Mouse (Mus musculus) kidney, postnatal 0 days (tissue): ENCODE results near the gene Cfap126. TPM values are rescaled to one million over a fixed set of nuclear protein-coding genes. Genes with fewer than 3 reads are reported as not detected.
A peak's percentile ranks its signal among the peaks of the same experiment; 100 is the strongest.

ENCODE experiments used
- ATAC-seq: fragments of 200-750 bp; cut with Nextera tagmentation; replicated peaks from 2 replicates; pipeline ENCODE4 v1.8.0; 2017; ENCODE audit warnings: low read depth, moderate number of reproducible peaks, moderate TSS enrichment, moderate library complexity; ENCODE audit not compliant: low FRiP score
- DNase-seq: peaks from one replicate; pipeline ENCODE4 v3.0.0-alpha.2; 2016; ENCODE audit warnings: low spot score
- H3K27ac ChIP-seq: fragments of 300-500 bp; sonication (generic); 2 replicates; pipeline ENCODE4 v1.5.1; 2014; ENCODE audit warnings: mild to moderate bottlenecking
- H3K27me3 ChIP-seq: fragments of 300-500 bp; sonication (generic); 2 replicates; pipeline ENCODE4 v1.6.1; 2014; ENCODE audit warnings: low read length, mixed read lengths; ENCODE audit not compliant: insufficient read depth
- H3K36me3 ChIP-seq: fragments of 300-500 bp; sonication (generic); 2 replicates; pipeline ENCODE4 v1.6.1; 2014; ENCODE audit warnings: low read length, mixed read lengths; ENCODE audit not compliant: insufficient read depth
- H3K4me1 ChIP-seq: fragments of 300-500 bp; sonication (generic); replicated peaks from 2 replicates; pipeline ENCODE4 v1.6.1; 2014; ENCODE audit warnings: antibody characterized with exemption, low read length, mixed read lengths; ENCODE audit not compliant: insufficient read depth
- H3K4me2 ChIP-seq: fragments of 300-500 bp; sonication (generic); 2 replicates; pipeline ENCODE4 v1.6.1; 2014; ENCODE audit warnings: mild to moderate bottlenecking, low read length, moderate library complexity, mixed read lengths
- H3K4me3 ChIP-seq: fragments of 300-500 bp; sonication (generic); replicated peaks from 2 replicates; pipeline ENCODE4 v1.5.1; 2014; ENCODE audit warnings: low read depth, low read length
- H3K9ac ChIP-seq: fragments of 300-500 bp; sonication (generic); 2 replicates; pipeline ENCODE4 v1.6.1; 2014; ENCODE audit warnings: low read depth, low read length
- H3K9me3 ChIP-seq: fragments of 300-500 bp; sonication (generic); replicated peaks from 2 replicates; pipeline ENCODE4 v1.6.1; 2016; ENCODE audit warnings: low read length, inconsistent platforms, mixed read lengths
- CTCF ChIP-seq: IDR thresholded peaks from 2 replicates; pipeline ENCODE4 v1.5.1; 2016; ENCODE audit warnings: antibody characterized with exemption, low read depth, mild to moderate bottlenecking, moderate library complexity
- WGBS: fragments of 180-500 bp; shearing (Covaris S2); extraction: QIAGEN DNeasy Blood & Tissue Kit; methylation state at CpG from one replicate; pipeline ENCODE4 v1.1.7; 2014; 5-methylcytosine and 5-hydroxymethylcytosine counted together
- polyA plus RNA-seq: library from polyadenylated mRNA; unstranded; fragments of >200 nt; fragmentation: Nextera tagmentation; extraction: Ambion mirVana; gene quantifications from 2 replicates; pipeline ENCODE4 v1.2.1, GENCODE M21; 2015

The Cfap126 gene
- polyA plus RNA-seq, 1 experiment from 2014 or later: 4.6 TPM

GRCm38 (mm10) chr1:171116280-171116679 is 2.6 kb downstream of the Cfap126 start:
- ATAC-seq (no peak), DNase-seq (no peak)
- no peak overlapping the region for H3K4me3 ChIP-seq
- H3K4me2 ChIP-seq: no peak overlapping the region
- TF ChIP-seq CTCF: no peak
- H3K9me3 ChIP-seq: no peaks in the 10 kb centered on the region
- H3K4me1 ChIP-seq: no peaks in the 10 kb centered on the region
- H3K36me3 ChIP-seq: no peaks in the 10 kb centered on the region
- 65% methylated on average over 4 of the region's 4 CpGs for WGBS
- H3K9ac ChIP-seq: no peak overlapping the region
- no peak overlapping the region for H3K27ac ChIP-seq
- no peaks in the 10 kb centered on the region for H3K27me3 ChIP-seq

GRCm38 (mm10) chr1:171118269-171118684 is 4.6 kb downstream of the Cfap126 start:
- peak; percentile 78 for TF ChIP-seq CTCF
- Histone ChIP-seq H3K9me3 (no peaks in the 10 kb centered on the region), H3K9ac (no peak overlapping the region), H3K36me3 (no peaks in the 10 kb centered on the region), H3K27ac (no peak overlapping the region), H3K27me3 (no peaks in the 10 kb centered on the region), H3K4me1 (no peaks in the 10 kb centered on the region), H3K4me3 (no peak overlapping the region), H3K4me2 (no peak overlapping the region)
- peak; percentile 91 for DNase-seq
- peak; percentile 24; the same call in 1 of the 2 replicates for ATAC-seq
- 9% methylated on average over 4 of the region's 4 CpGs for WGBS

DNA sequence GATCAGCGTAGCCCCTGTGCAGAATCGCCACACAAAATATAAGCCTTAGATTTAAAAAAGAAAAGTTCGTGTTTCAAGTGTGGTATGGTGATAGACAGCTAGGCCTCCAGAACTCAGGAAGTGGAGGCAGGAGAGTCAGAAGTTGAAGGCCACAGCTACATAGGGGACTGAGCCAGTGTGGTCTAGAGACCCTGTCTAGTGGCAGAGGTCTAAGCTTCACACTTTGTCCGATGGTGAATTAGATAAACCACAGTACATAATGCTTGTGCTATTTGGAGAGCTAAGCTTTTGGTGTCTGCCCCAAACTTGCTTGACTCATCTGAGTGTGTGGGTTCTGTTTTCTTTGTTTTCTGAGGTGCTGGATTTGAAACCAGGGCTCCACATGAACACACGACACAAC is 5.3 kb downstream of the Cfap126 start:
- H3K9ac ChIP-seq: no peak overlapping the region
- 84% methylated on average over 5 of the region's 5 CpGs for WGBS
- H3K4me1 ChIP-seq: no peaks in the 10 kb centered on the region
- no peaks in the 10 kb centered on the region for H3K36me3 ChIP-seq
- H3K27ac ChIP-seq: no peak overlapping the region
- ATAC-seq: no peak
- H3K9me3 ChIP-seq: no peaks in the 10 kb centered on the region
- no peaks in the 10 kb centered on the region for H3K27me3 ChIP-seq
- H3K4me3 ChIP-seq: no peak overlapping the region
- no peak for DNase-seq
- no peak for TF ChIP-seq CTCF
- no peak overlapping the region for H3K4me2 ChIP-seq

- no peaks in the 10 kb centered on the region for H3K27me3 ChIP-seq
- WGBS: 85% methylated on average over 14 of the region's 14 CpGs
- no peak overlapping the region for H3K4me2 ChIP-seq
- H3K9me3 ChIP-seq: no peaks in the 10 kb centered on the region
- no peak overlapping the region for H3K9ac ChIP-seq
- ATAC-seq (no peak), DNase-seq (no peak)
- TF ChIP-seq CTCF: no peak
- no peak overlapping the region for H3K4me3 ChIP-seq
- no peaks in the 10 kb centered on the region for H3K4me1 ChIP-seq
- H3K36me3 ChIP-seq: no peaks in the 10 kb centered on the region
- no peak overlapping the region for H3K27ac ChIP-seq
Observed at GRCm38 (mm10) chr1:171119405-171119804, 5.7 kb downstream of the Cfap126 start.

DNA sequence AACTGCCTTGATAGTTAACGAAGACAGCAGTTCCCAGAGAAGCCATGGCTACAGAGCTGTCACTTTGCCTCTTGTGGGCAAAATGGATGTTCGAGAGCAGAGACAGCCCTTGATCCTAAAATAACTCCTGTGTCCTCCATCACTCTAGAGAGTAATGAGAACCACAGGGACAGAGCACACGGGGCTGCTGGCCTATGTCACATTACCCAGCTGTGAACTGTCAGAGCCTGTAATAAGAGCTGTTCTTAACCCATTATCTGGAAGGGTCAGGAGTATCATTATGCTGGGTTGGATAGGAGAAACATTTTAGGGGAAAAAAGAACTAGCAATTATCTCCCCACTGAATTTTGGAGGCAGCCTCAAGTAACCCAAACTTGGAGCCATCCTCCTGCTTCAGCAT is 7.2 kb downstream of the Cfap126 start:
- no peak overlapping the region for H3K27ac ChIP-seq
- no peak overlapping the region for H3K4me3 ChIP-seq
- H3K4me2 ChIP-seq: no peak overlapping the region
- 25% methylated on average over 3 of the region's 3 CpGs for WGBS
- no peak for TF ChIP-seq CTCF
- no peak for DNase-seq
- H3K27me3 ChIP-seq: no peaks in the 10 kb centered on the region
- no peak for ATAC-seq
- no peaks in the 10 kb centered on the region for H3K9me3 ChIP-seq
- H3K36me3 ChIP-seq: no peaks in the 10 kb centered on the region
- H3K4me1 ChIP-seq: no peaks in the 10 kb centered on the region
- H3K9ac ChIP-seq: no peak overlapping the region

DNA sequence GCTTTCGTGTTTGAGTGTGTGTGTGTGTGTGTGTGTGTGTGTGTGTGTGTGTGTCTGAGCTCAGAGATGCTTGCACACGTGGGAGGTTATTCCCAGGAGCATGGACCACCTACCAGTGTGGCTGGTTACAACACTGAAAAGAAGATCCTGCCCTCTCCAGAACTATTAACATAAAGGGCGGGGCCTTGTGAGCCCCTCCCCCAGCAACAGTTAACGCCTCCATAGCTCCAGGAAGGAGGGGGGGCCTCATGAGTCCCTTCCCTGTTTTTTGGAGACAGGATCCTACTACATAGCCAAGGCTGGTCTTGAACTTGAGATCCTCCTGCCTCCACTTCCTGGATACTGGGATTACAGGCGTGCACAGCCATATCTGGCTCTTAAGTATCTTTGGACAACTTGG is 8.1 kb downstream of the Cfap126 start:
- no peak for DNase-seq
- Histone ChIP-seq H3K4me1 (no peaks in the 10 kb centered on the region), H3K9me3 (no peaks in the 10 kb centered on the region), H3K27ac (no peak overlapping the region), H3K27me3 (no peaks in the 10 kb centered on the region), H3K36me3 (no peaks in the 10 kb centered on the region), H3K4me2 (no peak overlapping the region), H3K4me3 (no peak overlapping the region), H3K9ac (no peak overlapping the region)
- ATAC-seq: no peak
- TF ChIP-seq CTCF: no peak
- 50% methylated on average over 5 of the region's 5 CpGs for WGBS

- no peaks in the 10 kb centered on the region for H3K27me3 ChIP-seq
- TF ChIP-seq CTCF: no peak
- no peaks in the 10 kb centered on the region for H3K4me1 ChIP-seq
- H3K4me3 ChIP-seq: no peak overlapping the region
- H3K27ac ChIP-seq: no peak overlapping the region
- ATAC-seq: peak; percentile 77
- no peak overlapping the region for H3K4me2 ChIP-seq
- no peaks in the 10 kb centered on the region for H3K36me3 ChIP-seq
- no peak overlapping the region for H3K9ac ChIP-seq
- no peaks in the 10 kb centered on the region for H3K9me3 ChIP-seq
- DNase-seq: peak; percentile 62
- whole genome bisulfite sequencing: 31% methylated on average over 7 of the region's 7 CpGs
Observed at GRCm38 (mm10) chr1:171122932-171123331, 9.2 kb downstream of the Cfap126 start.
